24 mouse cellular contexts compared by ENCODE assay signal in the genomic region with DNA sequence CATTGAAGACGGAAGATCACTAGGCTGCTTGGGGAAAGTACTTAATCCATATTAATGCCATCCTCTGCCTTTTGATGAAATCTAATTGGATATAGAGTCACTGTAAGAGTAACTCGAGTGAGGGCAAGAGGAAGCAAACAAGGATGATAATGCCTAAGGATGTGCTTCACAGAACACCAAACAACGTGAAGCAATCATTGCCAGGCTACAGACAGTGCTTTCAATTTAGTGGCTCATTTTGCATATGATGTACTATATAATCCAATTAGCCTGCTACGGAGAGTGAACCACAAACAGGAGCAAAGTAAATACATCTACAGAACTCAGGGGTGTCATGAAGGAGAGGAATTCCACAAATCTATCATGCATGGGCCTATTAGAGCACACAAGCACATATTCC.
"Had no signal": no experiment of that assay in that cellular context is flagged by ENCODE, and none has a peak within 500 bp of the region (broad histone marks: within the 10 kb centered on the region; RNA-seq: fewer than 3 reads in every experiment).

No protein-coding gene starts in this region.

- H3K27me3 ChIP-seq: heart, embryonic 12.5 days; intestine, embryonic 15.5 days; limb, embryonic 12.5 days had no signal

- ATAC-seq: hindbrain, embryonic 16.5 days; inflammation-experienced regulatory T-cells, adult 6 months; intestine, embryonic 15.5 days; intestine, postnatal 0 days had no signal

- H3K36me3 ChIP-seq: heart, embryonic 10.5 days; heart, embryonic 12.5 days; hindbrain, embryonic 10.5 days; intestine, embryonic 15.5 days; limb, embryonic 10.5 days; limb, embryonic 12.5 days had no signal

- H3K4me3 ChIP-seq: gastrocnemius, adult 2 months; heart, embryonic 10.5 days; heart, embryonic 12.5 days; hindbrain, embryonic 10.5 days; intestine, embryonic 15.5 days; layer of hippocampus, adult 2 months; left cerebral cortex, adult 2 months; limb, embryonic 10.5 days; limb, embryonic 12.5 days had no signal

- H3K9me3 ChIP-seq: heart, embryonic 10.5 days; heart, embryonic 12.5 days; hindbrain, embryonic 10.5 days; intestine, embryonic 15.5 days; limb, embryonic 10.5 days; limb, embryonic 12.5 days had no signal

- H3K27ac ChIP-seq: gastrocnemius, adult 2 months; heart, embryonic 10.5 days; hindbrain, embryonic 10.5 days; hindbrain, embryonic 14.5 days; intestine, embryonic 15.5 days; layer of hippocampus, adult 2 months; left cerebral cortex, adult 2 months; limb, embryonic 10.5 days; limb, embryonic 12.5 days had no signal

- H3K9ac ChIP-seq: heart, embryonic 12.5 days; hindbrain, embryonic 14.5 days; intestine, embryonic 15.5 days; limb, embryonic 12.5 days had no signal

- H3K4me1 ChIP-seq: heart, embryonic 10.5 days; heart, embryonic 12.5 days; hindbrain, embryonic 10.5 days; intestine, embryonic 15.5 days; limb, embryonic 10.5 days; limb, embryonic 12.5 days had no signal

- H3K4me2 ChIP-seq: heart, embryonic 12.5 days; hindbrain, embryonic 14.5 days; intestine, embryonic 15.5 days; limb, embryonic 12.5 days; liver, embryonic 11.5 days had no signal

- DNase-seq: gastrocnemius, adult 2 months; gastrocnemius, postnatal 10 days; gastrocnemius, postnatal 25 days; heart, adult 18-20 months; heart, postnatal 10 days; heart, postnatal 4 days; kidney, adult 18-20 months; kidney, adult 8-10 months; kidney, postnatal 25 days; kidney, postnatal 4 days; liver had no signal
